Mouse (Mus musculus) urinary bladder, postnatal 36 days (tissue): ENCODE data around the gene Zswim3.
"Not testable (repeated sequence)": the region's sequence is repeated elsewhere in the genome, so short reads cannot be mapped to it uniquely, and the experiment has no call there.

ENCODE experiments used
- DNase-seq, 2 experiments: peaks; one replicate each; pipeline ENCODE4 v3.0.0; 2022; ENCODE audit warnings: low spot score in 2 of 2, mixed read lengths in 1 of 2

The Zswim3 gene

GRCm38 (mm10) chr2:164781876-164782275 is 23.0 kb upstream of the Zswim3 start:
- no peak for DNase-seq

DNA sequence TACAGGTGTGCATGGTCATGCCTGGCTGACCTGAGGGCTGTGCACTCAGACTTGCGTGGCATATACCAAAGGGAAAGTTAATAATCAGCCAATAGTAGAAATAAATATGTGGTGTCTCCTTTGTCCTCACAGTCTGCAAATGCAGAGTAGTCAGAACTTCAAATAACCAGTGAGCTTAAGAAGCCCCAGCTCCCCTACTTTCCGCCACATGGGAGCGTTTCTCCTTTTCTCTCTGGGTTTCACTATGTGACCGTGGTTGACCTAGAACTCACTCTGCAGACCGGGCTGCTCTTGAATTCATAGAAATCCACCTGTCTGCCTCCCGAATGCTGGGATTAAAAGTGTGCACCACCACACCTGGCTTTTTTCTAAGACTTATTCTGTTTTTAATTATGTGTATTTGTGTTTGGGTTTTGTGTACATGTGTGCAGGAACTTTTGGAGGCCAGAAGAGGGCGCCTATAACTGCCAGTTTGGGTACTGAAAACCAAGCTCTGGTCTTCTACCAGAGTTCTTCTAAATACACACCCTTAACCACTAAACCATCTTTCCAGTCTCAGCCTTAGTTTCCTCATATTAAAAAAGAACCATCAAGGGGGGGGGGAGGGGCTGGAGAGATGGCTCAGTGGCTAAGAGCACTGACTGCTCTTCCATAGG is 20.8 kb upstream of the Zswim3 start:
- no peak for DNase-seq

- DNase-seq = no peak
Observed at GRCm38 (mm10) chr2:164784869-164785420, 20.0 kb upstream of the Zswim3 start.

DNA sequence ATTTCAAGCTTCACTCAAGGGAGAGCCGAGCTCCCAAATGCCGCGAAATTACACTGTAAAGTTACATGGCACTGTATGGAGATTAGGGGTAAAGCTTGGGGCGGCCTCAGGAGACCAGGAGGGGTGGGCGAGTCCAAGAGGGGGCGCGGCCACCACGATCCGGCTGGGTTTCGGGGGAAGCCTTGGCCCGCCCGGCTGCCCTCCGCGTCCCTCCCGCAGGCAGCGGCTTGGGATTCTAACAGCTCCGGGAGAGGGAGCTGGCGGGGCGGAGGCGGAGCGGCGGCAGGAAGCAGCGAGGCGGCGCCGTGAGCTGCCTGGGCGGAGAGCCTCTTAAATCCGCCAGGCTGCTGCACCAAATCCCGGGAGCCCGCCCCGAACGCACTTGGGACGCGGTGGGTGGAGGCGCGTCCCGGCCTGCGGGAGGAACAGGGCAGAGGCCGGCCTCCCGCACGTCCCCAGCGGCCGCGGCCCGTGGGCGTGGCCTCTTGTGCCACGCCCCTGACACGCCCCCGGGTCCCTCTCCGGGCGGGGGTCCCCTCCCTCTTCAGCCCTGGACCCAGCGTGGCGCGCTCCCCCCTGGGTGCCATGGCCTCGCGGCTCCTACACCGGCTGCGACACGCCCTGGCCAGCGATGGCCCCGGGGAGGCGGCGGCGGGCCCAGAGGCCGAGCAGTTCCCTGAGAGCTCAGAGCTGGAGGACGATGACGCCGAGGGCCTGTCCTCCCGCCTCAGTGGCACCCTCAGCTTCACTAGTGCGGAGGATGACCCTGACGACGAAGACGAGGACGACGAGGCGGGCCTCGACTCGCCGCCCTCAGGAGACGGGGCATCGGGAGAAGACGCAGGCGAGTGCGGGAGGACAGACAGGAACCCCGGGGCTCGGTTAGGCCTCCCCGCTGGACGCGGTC is 19.2 kb upstream of the Zswim3 start, which contains the start of gene Snx21:
Snx21 (plus strand) TSS at position 343 of the 907 bp plus-strand sequence.
- DNase-seq = peak; percentile 83 to 93

DNA sequence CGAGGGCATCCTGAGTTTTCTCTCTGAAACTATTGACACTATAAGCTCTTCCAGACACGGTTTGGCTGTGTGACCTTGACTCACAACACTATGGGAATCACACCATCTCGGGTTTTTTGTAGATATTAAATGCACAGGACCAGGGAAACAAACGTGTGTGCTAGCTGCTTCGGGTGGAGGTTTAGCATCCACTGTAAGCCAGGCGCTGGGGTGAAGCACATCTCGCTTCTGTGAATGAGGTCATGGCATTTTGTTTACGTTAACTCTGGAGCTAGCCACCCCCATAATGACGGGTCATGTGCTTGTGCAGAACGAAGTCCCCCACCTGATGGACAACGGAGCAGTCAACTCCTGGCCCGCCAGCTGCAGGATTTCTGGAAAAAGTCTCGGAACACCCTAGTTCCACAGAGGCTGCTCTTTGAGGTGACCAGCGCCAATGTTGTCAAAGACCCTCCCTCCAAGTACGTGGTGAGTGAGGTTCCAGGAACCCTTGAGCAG is 18.5 kb upstream of the Zswim3 start:
- DNase-seq = no peak

- no peak for DNase-seq
Observed at GRCm38 (mm10) chr2:164787032-164787431, 17.9 kb upstream of the Zswim3 start.

DNA sequence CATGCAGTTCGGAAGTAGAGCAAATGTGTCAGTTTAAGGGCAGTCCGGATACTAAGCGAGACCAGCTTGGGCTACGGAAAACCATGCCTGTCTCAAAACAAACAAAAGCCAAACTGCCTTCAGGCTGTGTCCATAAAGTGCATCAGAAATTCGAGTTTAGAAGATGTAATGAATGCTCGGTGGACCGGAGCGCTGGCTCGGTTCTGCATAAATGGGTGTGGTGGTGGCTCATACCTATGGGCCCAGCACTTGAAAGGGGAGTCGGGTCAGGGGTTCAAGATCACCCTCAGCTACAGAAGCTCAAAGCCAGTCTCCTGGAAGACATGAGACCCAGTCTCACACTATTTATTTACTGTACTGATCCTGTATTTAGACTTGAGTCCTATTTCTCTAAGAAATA is 17.1 kb upstream of the Zswim3 start:
- DNase-seq = no peak

DNA sequence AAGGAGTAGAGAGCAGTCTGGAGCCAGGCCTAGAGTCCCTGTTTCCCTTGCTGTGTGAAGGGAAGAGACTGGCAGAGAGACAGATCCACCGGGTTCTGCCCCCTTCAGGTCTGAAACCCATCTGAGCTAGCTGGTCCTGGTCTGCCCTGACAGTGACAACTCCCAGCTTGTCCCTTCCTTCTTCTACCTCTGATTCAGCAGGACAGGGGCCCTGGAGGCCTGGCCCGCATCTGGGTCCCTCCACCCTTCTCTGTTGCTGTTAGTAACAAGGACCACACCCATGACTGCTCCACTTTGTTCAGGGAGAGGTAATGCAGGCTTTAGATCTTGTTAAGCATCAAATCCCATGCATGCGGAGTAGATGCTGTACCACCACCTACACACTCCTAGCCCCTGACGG is 16.5 kb upstream of the Zswim3 start:
- no peak for DNase-seq

DNA sequence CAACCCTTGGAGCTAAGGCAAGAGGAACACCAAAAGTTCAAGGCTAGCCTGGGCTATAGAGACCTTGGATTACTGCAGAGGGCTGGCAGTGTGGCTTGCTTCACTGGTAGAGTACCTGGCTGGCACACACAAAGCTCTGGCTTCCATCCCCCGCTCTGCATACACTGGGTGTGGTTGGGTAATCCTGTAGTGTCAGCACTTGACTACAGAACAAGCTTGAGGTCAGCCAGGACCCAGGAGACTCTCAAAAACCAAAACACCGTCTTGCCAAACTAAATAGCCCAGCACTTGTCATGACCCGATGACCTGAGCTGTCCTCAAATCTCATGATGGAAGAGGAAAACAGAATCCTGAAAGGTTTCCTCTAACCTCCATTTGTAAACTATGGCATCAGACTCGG is 14.4 kb upstream of the Zswim3 start:
- DNase-seq = peak in 1 of 2 experiments; percentile 49

DNA sequence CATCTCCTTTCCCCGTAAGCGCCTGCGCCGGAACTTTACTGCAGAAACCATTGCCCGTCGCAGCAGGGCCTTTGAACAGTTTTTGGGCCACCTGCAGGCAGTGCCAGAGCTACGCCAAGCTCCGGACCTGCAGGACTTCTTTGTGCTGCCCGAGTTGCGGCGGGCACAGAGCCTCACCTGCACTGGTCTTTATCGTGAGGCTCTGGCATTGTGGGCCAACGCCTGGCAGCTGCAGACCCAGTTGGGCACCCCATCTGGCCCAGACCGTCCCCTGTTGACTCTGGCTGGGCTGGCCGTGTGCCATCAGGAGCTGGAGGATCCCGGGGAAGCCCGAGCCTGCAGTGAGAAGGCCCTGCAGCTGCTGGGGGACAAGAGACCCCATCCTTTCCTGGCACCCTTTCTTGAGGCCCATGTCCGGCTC is 13.0 kb upstream of the Zswim3 start:
- no peak for DNase-seq

- DNase-seq = no peak
Observed at GRCm38 (mm10) chr2:164792400-164793190, 12.3 kb upstream of the Zswim3 start.

- no peak for DNase-seq
Observed at GRCm38 (mm10) chr2:164793236-164793635, 11.7 kb upstream of the Zswim3 start.

DNA sequence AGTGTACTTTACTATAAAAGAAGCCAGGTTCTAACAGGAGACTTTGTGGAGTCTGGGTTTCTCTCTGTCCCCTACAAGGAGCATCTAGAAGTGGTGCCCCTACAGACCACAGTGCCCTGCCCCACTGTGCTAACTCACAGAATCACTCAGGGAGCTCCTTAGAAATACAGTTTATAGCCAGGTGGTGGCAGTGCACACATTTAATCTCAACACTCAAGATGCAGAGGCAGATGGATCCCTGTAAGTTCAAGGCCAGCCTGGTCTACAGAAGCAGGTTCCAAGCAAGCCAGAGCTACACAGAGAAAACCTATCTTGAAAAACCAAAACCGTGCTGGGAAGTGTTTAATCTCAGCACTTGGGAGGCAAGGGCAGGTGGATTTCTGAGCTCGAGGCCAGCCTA is 11.1 kb upstream of the Zswim3 start:
- DNase-seq = no peak

DNA sequence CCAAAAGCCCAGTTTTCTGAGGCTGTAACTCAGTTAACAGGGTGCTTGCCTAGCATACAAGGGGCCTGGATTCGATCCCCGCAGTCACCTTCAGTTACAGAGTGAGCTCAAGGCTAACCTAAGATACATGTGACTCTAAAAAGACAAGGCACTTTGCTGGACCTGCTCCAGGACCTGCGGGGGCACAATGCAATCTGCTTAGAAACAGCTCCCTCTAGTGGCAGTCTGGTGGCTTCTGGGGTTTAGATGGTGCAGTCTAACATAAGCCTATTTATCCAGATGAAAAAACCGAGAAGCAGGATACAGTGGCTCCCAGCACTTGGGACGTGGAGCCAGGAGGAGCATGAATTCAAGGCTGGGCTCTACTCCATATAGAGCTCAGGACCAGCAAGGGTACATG is 10.6 kb upstream of the Zswim3 start:
- peak in 1 of 2 experiments; percentile 74 for DNase-seq

DNA sequence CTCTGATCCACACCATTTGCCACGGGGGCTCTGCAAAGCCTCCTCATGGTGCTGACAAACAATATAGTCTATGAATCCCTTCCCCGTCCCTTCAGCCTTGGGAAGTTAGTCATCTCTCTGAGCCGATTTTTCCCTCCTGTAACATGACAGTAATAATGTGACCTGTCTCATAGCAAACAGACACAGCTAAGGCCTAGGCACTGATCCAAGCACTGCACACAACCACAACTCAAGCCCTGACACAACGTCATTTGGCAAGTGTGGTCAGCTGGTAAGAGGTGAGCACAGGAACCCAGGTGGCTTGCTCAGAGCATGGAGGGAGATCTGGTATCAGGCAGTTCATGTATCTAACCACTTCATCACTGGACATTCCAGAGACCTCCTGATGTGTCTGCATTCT is 9.0 kb upstream of the Zswim3 start:
- DNase-seq = no peak

DNA sequence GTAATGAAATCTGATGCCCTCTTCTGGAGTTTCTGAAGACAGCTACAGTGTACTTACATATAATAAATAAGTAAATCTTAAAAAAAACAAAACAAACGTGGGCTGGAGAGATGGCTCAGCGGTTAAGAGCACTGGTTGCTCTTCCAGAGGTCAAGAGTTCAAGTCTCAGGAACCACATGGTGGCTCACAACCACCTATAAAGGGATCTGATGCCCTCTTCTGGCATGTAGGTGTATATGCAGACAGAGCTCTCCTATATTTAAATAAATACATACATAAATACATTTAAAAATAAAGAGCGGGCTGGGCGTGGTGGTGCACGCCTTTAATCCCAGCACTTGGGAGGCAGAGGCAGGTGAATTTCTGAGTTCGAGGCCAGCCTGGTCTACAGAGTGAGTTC is 6.3 kb upstream of the Zswim3 start:
- not testable (repeated sequence) for DNase-seq

- DNase-seq = no peak
Observed at GRCm38 (mm10) chr2:164800252-164801004, 4.5 kb upstream of the Zswim3 start.

DNA sequence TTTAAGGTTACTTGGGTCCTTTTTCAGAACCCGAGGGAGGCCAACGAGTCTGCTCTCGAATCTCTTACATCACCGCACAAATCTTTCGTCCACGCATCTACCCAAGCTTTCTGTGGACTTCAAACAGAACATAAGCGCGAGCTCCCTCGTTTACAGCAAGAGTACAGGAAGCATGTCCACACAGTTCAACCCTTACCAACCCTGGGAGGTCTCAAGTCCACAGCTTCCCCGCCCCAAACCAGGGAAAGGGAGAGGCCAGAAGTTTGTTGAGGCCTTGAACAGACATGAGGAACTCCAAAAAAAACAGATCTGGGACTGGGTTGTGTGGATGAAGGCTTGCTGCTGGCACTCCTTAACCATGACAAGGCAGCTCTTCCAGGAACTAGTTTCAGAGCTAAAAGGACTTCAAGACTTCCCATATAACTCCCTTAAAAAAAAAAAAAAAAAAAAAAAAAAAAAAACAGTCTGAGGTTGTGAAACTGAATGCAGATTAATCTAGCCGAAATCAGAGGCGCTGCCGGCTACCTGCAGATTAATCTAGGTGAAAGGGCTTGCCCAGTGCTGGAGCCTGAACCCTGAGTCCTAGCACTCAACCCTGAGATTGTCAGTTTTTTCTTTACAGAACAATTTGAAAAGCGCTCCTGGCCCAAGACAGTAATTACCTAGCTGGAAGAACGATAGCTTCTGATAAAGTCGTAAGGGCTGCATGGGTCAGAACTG is 1.5 kb upstream of the Zswim3 start:
- DNase-seq = no peak

GRCm38 (mm10) chr2:164803921-164804313 is 981 bp upstream of the Zswim3 start:
- DNase-seq = no peak

DNA sequence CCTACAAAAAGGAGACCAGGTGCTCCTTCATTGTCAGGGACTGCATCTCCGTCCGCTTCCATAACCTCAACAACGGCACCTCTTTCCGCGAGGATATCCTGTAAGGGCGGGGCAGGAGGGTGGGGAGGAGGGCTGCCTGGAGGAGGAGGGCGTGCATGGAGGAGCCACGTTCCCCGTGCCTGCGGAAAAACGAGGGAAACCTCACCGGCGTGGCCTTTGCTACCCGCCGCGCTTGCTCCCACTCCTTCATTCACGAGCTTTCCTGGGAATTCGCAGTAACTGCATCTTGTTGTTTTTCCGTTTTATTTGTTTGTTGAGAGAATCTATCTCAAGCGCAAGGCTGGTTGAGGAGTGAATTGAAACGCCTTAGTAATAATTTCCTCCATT is 427 bp downstream of the Zswim3 start:
- no peak for DNase-seq
